Mouse (Mus musculus): ENCODE measurements around the gene Gm13889. TPM values are rescaled to one million over a fixed set of nuclear protein-coding genes. Genes with fewer than 3 reads are reported as not detected.

Gm13889 gene
- total and polyA plus RNA-seq, 3 experiments: 0.07 TPM; not detected in 2

DNA sequence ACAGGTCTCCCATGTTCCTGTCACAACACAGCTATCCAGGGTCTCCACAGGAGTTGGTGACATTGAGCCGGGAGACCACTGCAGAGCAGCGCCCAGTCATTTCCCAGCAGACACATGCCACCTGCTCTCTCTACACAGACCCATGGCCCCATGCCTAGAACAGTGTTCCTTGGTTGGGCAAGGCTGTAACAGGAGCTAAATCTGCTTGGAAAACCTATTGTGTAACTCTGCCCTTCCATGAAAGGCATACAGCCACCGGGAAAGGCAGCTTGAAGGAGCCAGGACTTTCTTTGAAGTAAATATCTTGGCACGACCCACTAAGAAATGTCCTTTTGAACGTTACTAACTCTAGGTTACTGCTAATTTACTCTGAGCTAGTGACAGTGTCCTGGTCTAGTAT is 47.3 kb downstream of the Gm13889 start:
- no peaks in the 10 kb centered on the region for H3K9me3 ChIP-seq (replicated peaks)
- TF ChIP-seq GATA2 (IDR thresholded peaks at IDR 0.05; ENCODE audit: borderline replicate concordance, low read depth, low read length): no peak
- TF ChIP-seq GATA1 (IDR thresholded peaks at IDR 0.05; ENCODE audit: borderline replicate concordance, low read length): no peak
- no peak for TF ChIP-seq TAL1 (conservative IDR thresholded peaks at IDR 0.05; ENCODE audit: low read depth, low read length)
- no peak for TF ChIP-seq POLR2AphosphoS5 (IDR thresholded peaks at IDR 0.05; ENCODE audit: insufficient replicate concordance, low read depth, low read length)
- TF ChIP-seq CTCF (IDR thresholded peaks at IDR 0.05; ENCODE audit: low read depth, low read length): no peak
- DNase-seq (ENCODE audit: low spot score): no peak

DNA sequence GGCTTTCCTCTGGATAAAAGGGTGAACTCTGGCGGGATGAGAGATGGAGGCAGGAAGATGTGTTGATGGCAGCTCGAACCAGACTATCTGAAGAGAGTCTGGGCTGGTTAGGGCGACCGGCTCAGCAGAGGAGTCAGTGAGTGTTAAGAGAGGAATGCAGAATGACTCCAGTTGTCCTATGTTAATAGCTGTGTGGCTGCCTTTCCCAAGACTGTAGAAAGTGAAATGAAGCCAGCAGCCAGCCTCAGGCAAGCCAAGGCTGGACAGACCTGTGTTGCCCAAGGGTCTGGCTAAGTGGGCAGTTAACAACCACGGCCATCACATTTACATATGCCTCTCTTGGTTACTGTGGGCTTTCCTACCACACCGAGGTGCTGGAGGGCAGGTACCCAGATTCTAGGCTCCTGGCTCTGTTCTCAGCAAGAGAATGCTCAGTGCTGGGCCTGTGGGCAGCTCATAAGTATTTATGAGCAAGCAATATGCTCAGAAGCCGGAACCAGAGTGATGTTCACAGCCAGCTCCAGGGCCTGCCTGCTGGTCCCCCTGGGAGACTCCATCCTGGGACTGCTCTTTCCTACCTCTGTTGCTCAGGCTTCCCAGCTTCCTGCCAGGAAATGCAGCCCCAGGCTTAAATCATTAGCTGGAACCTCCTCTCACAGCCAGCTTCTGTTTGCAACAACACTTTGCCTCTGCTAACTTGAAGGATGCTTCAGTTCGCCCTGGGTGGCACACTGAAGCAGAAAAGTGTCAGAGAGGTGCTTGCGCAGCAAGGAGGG is 49.3 kb downstream of the Gm13889 start:
- H3K4me1 ChIP-seq (ENCODE audit: insufficient read depth, low read depth, low read length): no peaks in the 10 kb centered on the region
- H3K4me3 ChIP-seq (ENCODE audit: low read depth, low read length): no peak overlapping the region
- H3K36me3 ChIP-seq (replicated peaks): no peaks in the 10 kb centered on the region
- no peak for ATAC-seq (ENCODE audit: extremely low read depth, insufficient number of reproducible peaks, low FRiP score, poor library complexity, severe bottlenecking)
- no peak for DNase-seq (ENCODE audit: low spot score)
- peaks cover 12% of the 10 kb centered on the region; the same call in 1 of the 2 replicates for H3K27me3 ChIP-seq (ENCODE audit: insufficient read depth, low read length)
- H3K9me3 ChIP-seq (replicated peaks): no peaks in the 10 kb centered on the region
- TF ChIP-seq CTCF (IDR thresholded peaks at IDR 0.05; ENCODE audit: low read depth, low read length) (no peak), TAL1 (conservative IDR thresholded peaks at IDR 0.05; ENCODE audit: low read depth, low read length) (no peak), POLR2AphosphoS5 (IDR thresholded peaks at IDR 0.05; ENCODE audit: insufficient replicate concordance, low read depth, low read length) (no peak), GATA2 (IDR thresholded peaks at IDR 0.05; ENCODE audit: borderline replicate concordance, low read depth, low read length) (no peak), GATA1 (IDR thresholded peaks at IDR 0.05; ENCODE audit: borderline replicate concordance, low read length) (no peak)

More for the DNA sequence above, 47.3 kb downstream of the Gm13889 start:
- Histone ChIP-seq H3K36me3 (replicated peaks) (no peaks in the 10 kb centered on the region), H3K27me3 (ENCODE audit: insufficient read depth, low read length) (peaks cover 12% of the 10 kb centered on the region; the same call in 1 of the 2 replicates), H3K4me1 (ENCODE audit: insufficient read depth, low read depth, low read length) (no peaks in the 10 kb centered on the region), H3K4me3 (ENCODE audit: low read depth, low read length) (no peak overlapping the region)
- ATAC-seq (ENCODE audit: extremely low read depth, insufficient number of reproducible peaks, low FRiP score, poor library complexity, severe bottlenecking): no peak

DNA sequence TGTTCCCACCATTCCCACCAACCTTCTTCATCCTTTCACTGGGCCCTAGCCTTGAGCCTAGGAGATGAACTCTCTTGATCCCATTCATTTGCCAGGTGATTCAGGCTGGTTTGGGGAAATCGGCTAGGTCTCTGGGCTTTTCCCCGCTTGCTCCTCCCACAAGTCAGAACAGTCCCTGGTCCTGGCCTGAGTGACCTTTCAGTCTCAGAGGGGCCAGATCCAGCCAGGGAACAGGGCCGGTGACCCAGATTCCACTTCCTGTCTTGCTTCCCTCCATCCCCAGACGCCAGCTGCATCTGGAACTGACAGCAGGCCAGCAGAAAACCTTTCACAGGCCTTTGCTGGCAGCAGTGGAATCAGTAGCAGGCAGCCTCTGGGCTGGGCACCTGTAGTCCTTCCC is 50.7 kb downstream of the Gm13889 start:
- no peaks in the 10 kb centered on the region for H3K36me3 ChIP-seq (replicated peaks)
- no peaks in the 10 kb centered on the region for H3K4me1 ChIP-seq (ENCODE audit: insufficient read depth, low read depth, low read length)
- TF ChIP-seq TAL1 (conservative IDR thresholded peaks at IDR 0.05; ENCODE audit: low read depth, low read length) (no peak), POLR2AphosphoS5 (IDR thresholded peaks at IDR 0.05; ENCODE audit: insufficient replicate concordance, low read depth, low read length) (no peak), CTCF (IDR thresholded peaks at IDR 0.05; ENCODE audit: low read depth, low read length) (no peak), GATA2 (IDR thresholded peaks at IDR 0.05; ENCODE audit: borderline replicate concordance, low read depth, low read length) (no peak), GATA1 (IDR thresholded peaks at IDR 0.05; ENCODE audit: borderline replicate concordance, low read length) (no peak)
- H3K4me3 ChIP-seq (ENCODE audit: low read depth, low read length): no peak overlapping the region
- DNase-seq (ENCODE audit: low spot score) (no peak), ATAC-seq (ENCODE audit: extremely low read depth, insufficient number of reproducible peaks, low FRiP score, poor library complexity, severe bottlenecking) (no peak)
- H3K9me3 ChIP-seq (replicated peaks): no peaks in the 10 kb centered on the region
- H3K27me3 ChIP-seq (ENCODE audit: insufficient read depth, low read length): peaks cover 12% of the 10 kb centered on the region; the same call in 1 of the 2 replicates

Other genes with a start within 250 kb of the Gm13889 start
- gene Ext2, start 134.6 kb downstream of the Gm13889 start, total RNA-seq (2014; fragmentation: Nextera tagmentation): 42.6 and 56.3 TPM in 2 replicates
- 19.3 and 22.9 TPM in 2 replicates for gene Ext2, start 134.6 kb downstream of the Gm13889 start, total RNA-seq (2017)
- 25.0 and 29.9 TPM in 2 replicates for gene Ext2, start 134.6 kb downstream of the Gm13889 start, polyA plus RNA-seq (2012)
- gene Accs, start 107.3 kb downstream of the Gm13889 start, total RNA-seq (2014; fragmentation: Nextera tagmentation): 3.0 and 8.9 TPM in 2 replicates
- 3.6 and 7.3 TPM in 2 replicates for gene Accs, start 107.3 kb downstream of the Gm13889 start, total RNA-seq (2017)
- 2.3 and 2.9 TPM in 2 replicates for gene Accs, start 107.3 kb downstream of the Gm13889 start, polyA plus RNA-seq (2012)
- gene Accsl, start 88.0 kb downstream of the Gm13889 start, total RNA-seq (2014; fragmentation: Nextera tagmentation): not detected in 2 replicates
- 0.52 TPM in 1 of 2 replicates, not detected in the other for gene Accsl, start 88.0 kb downstream of the Gm13889 start, total RNA-seq (2017)
- gene Accsl, start 88.0 kb downstream of the Gm13889 start, polyA plus RNA-seq (2012): not detected in 2 replicates
- not detected in 2 replicates for gene Gm27027, start 39.2 kb upstream of the Gm13889 start, total RNA-seq (2014; fragmentation: Nextera tagmentation)
- not detected in 2 replicates for gene Gm27027, start 39.2 kb upstream of the Gm13889 start, total RNA-seq (2017)
- gene Gm27027, start 39.2 kb upstream of the Gm13889 start, polyA plus RNA-seq (2012): not detected in 2 replicates
- gene Alkbh3, start 53.6 kb upstream of the Gm13889 start, total RNA-seq (2014; fragmentation: Nextera tagmentation): 62.0 and 71.2 TPM in 2 replicates
- 25.4 and 30.1 TPM in 2 replicates for gene Alkbh3, start 53.6 kb upstream of the Gm13889 start, total RNA-seq (2017)
- 28.9 and 29.0 TPM in 2 replicates for gene Alkbh3, start 53.6 kb upstream of the Gm13889 start, polyA plus RNA-seq (2012)
- gene Hsd17b12, start 200.8 kb upstream of the Gm13889 start, total RNA-seq (2014; fragmentation: Nextera tagmentation): 55.5 and 61.0 TPM in 2 replicates
- gene Hsd17b12, start 200.8 kb upstream of the Gm13889 start, total RNA-seq (2017): 140 and 148 TPM in 2 replicates
- 27.0 and 28.0 TPM in 2 replicates for gene Hsd17b12, start 200.8 kb upstream of the Gm13889 start, polyA plus RNA-seq (2012)

Measured in G1E (cell line).